Mouse (Mus musculus): ENCODE results near the gene Maz.

Maz gene

GRCm38 (mm10) chr7:127020901-127021562 lies 5.8 kb downstream of the Maz start, which contains the start of the genes Gm42742 and Prrt2:
TSS of gene Gm42742 (minus strand) at chr7:127021097.
TSS of gene Prrt2 (minus strand) at chr7:127021211.
- no peak for DNase-seq

- no peak for DNase-seq
Observed at GRCm38 (mm10) chr7:127020491-127020890, 6.3 kb downstream of the Maz start.

GRCm38 (mm10) chr7:127020031-127020430 lies 6.8 kb downstream of the Maz start:
- no peak for DNase-seq

GRCm38 (mm10) chr7:127019306-127019960 lies 7.4 kb downstream of the Maz start:
- no peak for DNase-seq

GRCm38 (mm10) chr7:127018416-127019305 lies 8.2 kb downstream of the Maz start:
- no peak for DNase-seq

GRCm38 (mm10) chr7:127017950-127018345 lies 8.9 kb downstream of the Maz start:
- no peak for DNase-seq

- peak; percentile 93 to 94 for DNase-seq
Observed at GRCm38 (mm10) chr7:127016971-127017949, 9.6 kb downstream of the Maz start, which contains the start of gene Pagr1a. TSS of gene Pagr1a (minus strand) at chr7:127017352.

GRCm38 (mm10) chr7:127016486-127016938 lies 10.3 kb downstream of the Maz start:
- no peak for DNase-seq

GRCm38 (mm10) chr7:127016481-127016485 lies 10.6 kb downstream of the Maz start, which contains the start of gene Pagr1b:
TSS of gene Pagr1b (minus strand) at chr7:127016484.
- DNase-seq, result no peak

GRCm38 (mm10) chr7:127016081-127016480 lies 10.8 kb downstream of the Maz start:
- DNase-seq, result no peak

GRCm38 (mm10) chr7:127014993-127015392 lies 11.8 kb downstream of the Maz start:
- no peak for DNase-seq

- peak; percentile 54 to 73 for DNase-seq
Observed at GRCm38 (mm10) chr7:127014320-127014719, 12.5 kb downstream of the Maz start, which contains the start of gene Mvp. TSS of gene Mvp (minus strand) at chr7:127014621.

GRCm38 (mm10) chr7:127013385-127013784 lies 13.5 kb downstream of the Maz start:
- DNase-seq, result no peak

GRCm38 (mm10) chr7:127012845-127013244 lies 14.0 kb downstream of the Maz start:
- no peak for DNase-seq

- DNase-seq, result no peak
Observed at GRCm38 (mm10) chr7:127012374-127012773, 14.5 kb downstream of the Maz start.

GRCm38 (mm10) chr7:127011717-127012116 lies 15.1 kb downstream of the Maz start:
- DNase-seq, result no peak

- DNase-seq, result no peak
Observed at GRCm38 (mm10) chr7:127011051-127011450, 15.8 kb downstream of the Maz start.

- no peak for DNase-seq
Observed at GRCm38 (mm10) chr7:127009307-127010085, 17.3 kb downstream of the Maz start.

- DNase-seq, result peak; percentile 52 to 53
Observed at GRCm38 (mm10) chr7:127008239-127009019, 18.4 kb downstream of the Maz start.

- DNase-seq, result no peak
Observed at GRCm38 (mm10) chr7:127007313-127008024, 19.4 kb downstream of the Maz start.

Data from spleen, adult 18-20 months (tissue).